Mouse (Mus musculus) lung, postnatal 0 days (tissue): Measurements from ENCODE around the gene Ncoa1.

Experiments
- CTCF ChIP-seq: IDR thresholded peaks from 2 replicates; pipeline ENCODE4 v1.5.1; 2016; ENCODE audit warnings: antibody characterized with exemption, mild to moderate bottlenecking
- EP300 ChIP-seq: IDR thresholded peaks from 2 replicates; pipeline ENCODE4 v1.6.1; 2016; ENCODE audit warnings: antibody characterized with exemption, mild to moderate bottlenecking, control low read depth

DNA sequence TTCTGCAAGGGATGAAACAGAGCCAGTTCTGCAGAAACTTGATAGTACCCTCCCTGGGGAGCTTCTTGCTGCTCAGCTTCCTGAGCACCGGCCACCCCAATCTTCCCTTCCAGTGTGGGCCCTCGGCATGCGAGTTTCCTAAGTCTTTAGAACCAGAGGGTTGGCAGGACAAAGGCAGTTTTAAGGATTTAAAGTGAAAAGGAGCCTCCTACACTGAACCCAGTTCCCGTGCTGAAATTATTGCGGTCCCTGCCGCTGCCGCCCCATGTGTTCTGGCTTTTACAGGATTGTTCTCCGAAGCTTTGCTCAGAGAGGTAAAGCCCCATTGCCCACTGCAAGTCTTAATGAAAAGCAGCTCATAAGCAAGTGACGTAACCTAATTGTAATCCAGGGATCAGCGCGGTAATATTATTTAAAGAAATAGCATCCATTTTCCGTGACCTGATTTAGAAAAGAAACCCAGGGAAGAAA is 32.6 kb upstream of the Ncoa1 start:
- no peak for TF ChIP-seq CTCF
- TF ChIP-seq EP300 = no peak
